Mouse (Mus musculus) E14TG2a.4 (cell line): Measurements from ENCODE around the gene Lpp.

Experiments used
- CTCF ChIP-seq: conservative IDR thresholded peaks from 2 replicates; pipeline ENCODE4 v1.5.1; 2014; ENCODE audit warnings: low read length
- NANOG ChIP-seq: IDR thresholded peaks from 2 replicates; pipeline ENCODE4 v1.6.1; 2014; ENCODE audit warnings: borderline replicate concordance, low read length, mixed read lengths
- POU5F1 ChIP-seq: IDR thresholded peaks from 2 replicates; pipeline ENCODE4 v1.6.1; 2014; ENCODE audit warnings: low read length, borderline replicate concordance

GRCm38 (mm10) chr16:24973009-24973631, 579.8 kb downstream of the Lpp start:
- TF ChIP-seq CTCF (no peak), NANOG (no peak), POU5F1 (no peak)
